Mouse (Mus musculus) heart, embryonic 13.5 days (tissue): ENCODE measurements around the gene Kank1. TPM values are rescaled to one million over a fixed set of nuclear protein-coding genes. Genes with fewer than 3 reads are reported as not detected.

Experiments used
- ATAC-seq: fragments of 200-750 bp; cut with Nextera tagmentation; 2 replicates; pipeline ENCODE4 v1.8.0; 2017; ENCODE audit warnings: moderate TSS enrichment; ENCODE audit not compliant: insufficient number of reproducible peaks, low FRiP score, low TSS enrichment; ENCODE audit errors: extremely low read depth
- H3K27ac ChIP-seq: fragments of 300-500 bp; sonication (generic); replicated peaks from 2 replicates; pipeline ENCODE4 v1.5.1; 2015; ENCODE audit warnings: moderate library complexity, mild to moderate bottlenecking, inconsistent platforms
- H3K27me3 ChIP-seq: fragments of 300-500 bp; sonication (generic); replicated peaks from 2 replicates; pipeline ENCODE4 v1.6.1; 2015; ENCODE audit warnings: mild to moderate bottlenecking, inconsistent platforms
- H3K36me3 ChIP-seq: fragments of 300-500 bp; sonication (generic); 2 replicates; pipeline ENCODE4 v1.6.1; 2015; ENCODE audit warnings: mild to moderate bottlenecking, inconsistent platforms
- H3K4me1 ChIP-seq: fragments of 300-500 bp; sonication (generic); 2 replicates; pipeline ENCODE4 v1.6.1; 2015; ENCODE audit warnings: inconsistent platforms
- H3K4me2 ChIP-seq: fragments of 300-500 bp; sonication (generic); 2 replicates; pipeline ENCODE4 v1.6.1; 2015; ENCODE audit warnings: inconsistent platforms, mild to moderate bottlenecking, moderate library complexity
- H3K4me3 ChIP-seq: fragments of 300-500 bp; sonication (generic); 2 replicates; pipeline ENCODE4 v1.5.1; 2015; ENCODE audit warnings: moderate library complexity, mild to moderate bottlenecking, inconsistent platforms
- H3K9ac ChIP-seq: fragments of 300-500 bp; sonication (generic); 2 replicates; pipeline ENCODE4 v1.6.1; 2015; ENCODE audit warnings: inconsistent platforms, mild to moderate bottlenecking, moderate library complexity
- H3K9me3 ChIP-seq: fragments of 300-500 bp; sonication (generic); 2 replicates; pipeline ENCODE4 v1.6.1; 2016; ENCODE audit warnings: inconsistent platforms
- WGBS: fragments of 180-500 bp; shearing (Covaris S2); methylation state at CpG from one replicate; pipeline ENCODE4 v1.1.7; 2015; ENCODE audit warnings: mixed read lengths; 5-methylcytosine and 5-hydroxymethylcytosine counted together
- polyA plus RNA-seq: library from polyadenylated mRNA; unstranded; fragments of >200 nt; fragmentation: Nextera tagmentation; extraction: Ambion mirVana; gene quantifications from 2 replicates; pipeline ENCODE4 v1.2.1, GENCODE M21; 2015

The Kank1 gene
- polyA plus RNA-seq, 1 experiment from 2014 or later = 45.7 TPM

GRCm38 (mm10) chr19:25285756-25286538 lies 49.2 kb downstream of the Kank1 start:
- H3K4me3 ChIP-seq = no peak overlapping the region
- H3K27me3 ChIP-seq = no peaks in the 10 kb centered on the region
- peak overlapping the region; percentile 70 for H3K27ac ChIP-seq
- no peak for ATAC-seq
- H3K9me3 ChIP-seq = no peaks in the 10 kb centered on the region; the same call in 1 of the 2 replicates
- H3K4me1 ChIP-seq = peaks cover 15% of the 10 kb centered on the region
- 0 out of 2 replicates have a peak overlapping the region, but pooled peaks have one; percentile 18 for H3K4me2 ChIP-seq
- no peaks in the 10 kb centered on the region for H3K36me3 ChIP-seq
- WGBS = 29% methylated on average over 5 of the region's 5 CpGs
- 0 out of 2 replicates have a peak overlapping the region, but pooled peaks have one; percentile 44 for H3K9ac ChIP-seq

GRCm38 (mm10) chr19:25290991-25291520 lies 54.3 kb downstream of the Kank1 start:
- WGBS = 84% methylated on average over 5 of the region's 5 CpGs
- no peak overlapping the region for H3K4me2 ChIP-seq
- H3K27ac ChIP-seq = no peak overlapping the region
- no peaks in the 10 kb centered on the region for H3K9me3 ChIP-seq
- ATAC-seq = no peak
- H3K27me3 ChIP-seq = 0 out of 2 replicates have a peak, but pooled peaks cover 3% of the 10 kb centered on the region
- no peak overlapping the region for H3K9ac ChIP-seq
- H3K36me3 ChIP-seq = no peaks in the 10 kb centered on the region
- H3K4me3 ChIP-seq = no peak overlapping the region
- peaks cover 10% of the 10 kb centered on the region for H3K4me1 ChIP-seq

GRCm38 (mm10) chr19:25295207-25295606 lies 58.4 kb downstream of the Kank1 start:
- Histone ChIP-seq H3K9me3 (no peaks in the 10 kb centered on the region), H3K4me1 (peaks cover 12% of the 10 kb centered on the region; the same call in 1 of the 2 replicates), H3K4me2 (no peak overlapping the region), H3K4me3 (no peak overlapping the region), H3K9ac (no peak overlapping the region), H3K36me3 (no peaks in the 10 kb centered on the region), H3K27me3 (peaks cover 7% of the 10 kb centered on the region), H3K27ac (no peak overlapping the region)
- no peak for ATAC-seq
- WGBS = 54% methylated on average over 4 of the region's 4 CpGs

GRCm38 (mm10) chr19:25297269-25297668 lies 60.5 kb downstream of the Kank1 start:
- WGBS = 68% methylated on average over 5 of the region's 5 CpGs

GRCm38 (mm10) chr19:25299852-25300670 lies 63.3 kb downstream of the Kank1 start:
- Histone ChIP-seq H3K9ac (no peak overlapping the region), H3K4me3 (no peak overlapping the region), H3K9me3 (no peaks in the 10 kb centered on the region), H3K27ac (no peak overlapping the region), H3K4me2 (no peak overlapping the region), H3K27me3 (peaks cover 7% of the 10 kb centered on the region), H3K36me3 (no peaks in the 10 kb centered on the region), H3K4me1 (peaks cover 11% of the 10 kb centered on the region; the same call in 1 of the 2 replicates)
- ATAC-seq = no peak
- whole genome bisulfite sequencing = 77% methylated on average over 14 of the region's 14 CpGs

More at GRCm38 (mm10) chr19:25297269-25297668, 60.5 kb downstream of the Kank1 start:
- Histone ChIP-seq H3K27ac (no peak overlapping the region), H3K9me3 (no peaks in the 10 kb centered on the region), H3K27me3 (peaks cover 7% of the 10 kb centered on the region), H3K4me1 (peaks cover 12% of the 10 kb centered on the region; the same call in 1 of the 2 replicates), H3K9ac (no peak overlapping the region), H3K36me3 (no peaks in the 10 kb centered on the region), H3K4me2 (no peak overlapping the region), H3K4me3 (no peak overlapping the region)
- ATAC-seq = no peak

GRCm38 (mm10) chr19:25301189-25301588 lies 64.4 kb downstream of the Kank1 start:
- H3K4me3 ChIP-seq = no peak overlapping the region
- peaks cover 4% of the 10 kb centered on the region for H3K27me3 ChIP-seq
- H3K4me1 ChIP-seq = peaks cover 8% of the 10 kb centered on the region; the same call in 1 of the 2 replicates
- H3K4me2 ChIP-seq = no peak overlapping the region
- H3K9me3 ChIP-seq = no peaks in the 10 kb centered on the region
- no peak for ATAC-seq
- no peak overlapping the region for H3K27ac ChIP-seq
- WGBS = 80% methylated on average over 5 of the region's 5 CpGs
- H3K36me3 ChIP-seq = no peaks in the 10 kb centered on the region
- no peak overlapping the region for H3K9ac ChIP-seq

- Histone ChIP-seq H3K36me3 (no peaks in the 10 kb centered on the region), H3K9ac (no peak overlapping the region), H3K27me3 (peaks cover 18% of the 10 kb centered on the region; the same call in 1 of the 2 replicates), H3K4me2 (no peak overlapping the region), H3K4me1 (peaks cover 44% of the 10 kb centered on the region), H3K27ac (no peak overlapping the region), H3K9me3 (no peaks in the 10 kb centered on the region), H3K4me3 (no peak overlapping the region)
- ATAC-seq = no peak
- 57% methylated on average over 9 of the region's 9 CpGs for WGBS
Observed at GRCm38 (mm10) chr19:25306277-25306676, 69.5 kb downstream of the Kank1 start.

GRCm38 (mm10) chr19:25308156-25308555 lies 71.4 kb downstream of the Kank1 start:
- Histone ChIP-seq H3K4me2 (peak overlapping the region; percentile 62), H3K27ac (peak overlapping the region; percentile 77; the same call in 1 of the 2 replicates), H3K4me3 (no peak overlapping the region), H3K4me1 (peaks cover 63% of the 10 kb centered on the region), H3K36me3 (no peaks in the 10 kb centered on the region), H3K27me3 (peaks cover 22% of the 10 kb centered on the region), H3K9ac (peak overlapping the region; percentile 63; the same call in 1 of the 2 replicates), H3K9me3 (no peaks in the 10 kb centered on the region)
- WGBS = 28% methylated on average over 2 of the region's 2 CpGs
- ATAC-seq = no peak

- H3K4me2 ChIP-seq = peak overlapping the region; percentile 62
- H3K4me3 ChIP-seq = peak overlapping the region; percentile 8
- WGBS = 8% methylated on average over 12 of the region's 12 CpGs
- H3K36me3 ChIP-seq = no peaks in the 10 kb centered on the region
- H3K9ac ChIP-seq = peak overlapping the region; percentile 63
- peak overlapping the region; percentile 77 for H3K27ac ChIP-seq
- no peak for ATAC-seq
- H3K9me3 ChIP-seq = no peaks in the 10 kb centered on the region
- H3K27me3 ChIP-seq = peaks cover 24% of the 10 kb centered on the region
- peaks cover 66% of the 10 kb centered on the region for H3K4me1 ChIP-seq
Observed at GRCm38 (mm10) chr19:25308763-25309162, 72.0 kb downstream of the Kank1 start.

- Histone ChIP-seq H3K36me3 (no peaks in the 10 kb centered on the region), H3K9me3 (no peaks in the 10 kb centered on the region), H3K27ac (peak overlapping the region; percentile 13; the same call in 1 of the 2 replicates), H3K4me1 (peaks cover 78% of the 10 kb centered on the region), H3K4me3 (no peak overlapping the region), H3K4me2 (no peak overlapping the region), H3K27me3 (peaks cover 29% of the 10 kb centered on the region), H3K9ac (no peak overlapping the region)
- WGBS = 65% methylated on average over 5 of the region's 5 CpGs
- ATAC-seq = no peak
Observed at GRCm38 (mm10) chr19:25310989-25311388, 74.2 kb downstream of the Kank1 start.

GRCm38 (mm10) chr19:25311626-25312025 lies 74.9 kb downstream of the Kank1 start:
- ATAC-seq = no peak
- Histone ChIP-seq H3K4me1 (peaks cover 82% of the 10 kb centered on the region), H3K27ac (peak overlapping the region; percentile 24), H3K36me3 (no peaks in the 10 kb centered on the region), H3K27me3 (peaks cover 31% of the 10 kb centered on the region), H3K9ac (no peak overlapping the region), H3K9me3 (no peaks in the 10 kb centered on the region), H3K4me3 (no peak overlapping the region), H3K4me2 (peak overlapping the region; percentile 44)
- 27% methylated on average over 7 of the region's 7 CpGs for WGBS
